Mouse (Mus musculus): ENCODE measurements around the gene Rbm3. TPM values are rescaled to one million over a fixed set of nuclear protein-coding genes. Genes with fewer than 3 reads are reported as not detected.
A peak's percentile ranks its signal among the peaks of the same experiment; 100 is the strongest.

The Rbm3 gene
- 397 and 400 TPM in 2 replicates for polyA plus RNA-seq (2016; fragmentation: Nextera tagmentation; extraction: Ambion mirVana)

- no peaks in the 10 kb centered on the region for H3K9me3 ChIP-seq
- H3K36me3 ChIP-seq = peaks cover 12% of the 10 kb centered on the region
- ATAC-seq (ENCODE audit: low FRiP score, low read depth) = peak; percentile 98
- peaks cover 8% of the 10 kb centered on the region; the same call in 1 of the 2 replicates for H3K4me1 ChIP-seq
- no peaks in the 10 kb centered on the region for H3K27me3 ChIP-seq (replicated peaks)
- H3K27ac ChIP-seq = peak within 1 kb of the TSS; percentile 89
- peak within 1 kb of the TSS; percentile 77 for H3K9ac ChIP-seq
- WGBS = 18% methylated on average over 65 of the region's 65 CpGs
- peak within 1 kb of the TSS; percentile 73 for H3K4me2 ChIP-seq (replicated peaks)
- peak within 1 kb of the TSS; percentile 59 for H3K4me3 ChIP-seq
These were observed at the start of gene Rbm3 for GRCm38 (mm10) chrX:8145153-8145991. Gene Rbm3, minus strand, starts transcription at chrX:8145880.

- 20% methylated on average over 10 of the region's 10 CpGs for WGBS
- Histone ChIP-seq H3K4me2 (replicated peaks) (peak within 1 kb of the TSS; percentile 62), H3K4me3 (peak within 1 kb of the TSS; percentile 50), H3K4me1 (0 out of 2 replicates have a peak, but pooled peaks cover 4% of the 10 kb centered on the region), H3K9ac (peak within 1 kb of the TSS; percentile 52), H3K36me3 (no peaks in the 10 kb centered on the region), H3K27me3 (replicated peaks) (no peaks in the 10 kb centered on the region), H3K27ac (peak within 1 kb of the TSS; percentile 59; the same call in 1 of the 2 replicates), H3K9me3 (no peaks in the 10 kb centered on the region)
- ATAC-seq (ENCODE audit: low FRiP score, low read depth) = peak; percentile 46
These were observed 47.7 kb upstream of the Rbm3 start, which contains the start of gene Ebp for GRCm38 (mm10) chrX:8193419-8193723. Gene Ebp, minus strand, starts transcription at chrX:8193512.

GRCm38 (mm10) chrX:8192640-8193418, 47.1 kb upstream of the Rbm3 start:
- Histone ChIP-seq H3K4me1 (0 out of 2 replicates have a peak, but pooled peaks cover 4% of the 10 kb centered on the region), H3K36me3 (no peaks in the 10 kb centered on the region), H3K27me3 (replicated peaks) (no peaks in the 10 kb centered on the region), H3K27ac (peak overlapping the region; percentile 59; the same call in 1 of the 2 replicates), H3K4me3 (peak overlapping the region; percentile 50), H3K9me3 (no peaks in the 10 kb centered on the region), H3K9ac (peak overlapping the region; percentile 52), H3K4me2 (replicated peaks) (peak overlapping the region; percentile 62)
- WGBS = 12% methylated on average over 38 of the region's 38 CpGs
- ATAC-seq (ENCODE audit: low FRiP score, low read depth) = peak; percentile 98

- H3K4me1 ChIP-seq = 0 out of 2 replicates have a peak, but pooled peaks cover 4% of the 10 kb centered on the region
- no peak for ATAC-seq (ENCODE audit: low FRiP score, low read depth)
- peak overlapping the region; percentile 52 for H3K9ac ChIP-seq
- WGBS = 10% methylated on average over 13 of the region's 13 CpGs
- H3K4me2 ChIP-seq (replicated peaks) = peak overlapping the region; percentile 62
- no peaks in the 10 kb centered on the region for H3K9me3 ChIP-seq
- H3K4me3 ChIP-seq = peak overlapping the region; percentile 50
- H3K36me3 ChIP-seq = no peaks in the 10 kb centered on the region
- peak overlapping the region; percentile 59; the same call in 1 of the 2 replicates for H3K27ac ChIP-seq
- no peaks in the 10 kb centered on the region for H3K27me3 ChIP-seq (replicated peaks)
These were observed 46.5 kb upstream of the Rbm3 start for GRCm38 (mm10) chrX:8192126-8192639.

GRCm38 (mm10) chrX:8182871-8183540, 37.3 kb upstream of the Rbm3 start:
- Histone ChIP-seq H3K9ac (no peak overlapping the region), H3K4me1 (no peaks in the 10 kb centered on the region), H3K4me2 (replicated peaks) (no peak overlapping the region), H3K27me3 (replicated peaks) (no peaks in the 10 kb centered on the region), H3K36me3 (peaks cover 4% of the 10 kb centered on the region; the same call in 1 of the 2 replicates), H3K27ac (no peak overlapping the region), H3K9me3 (no peaks in the 10 kb centered on the region), H3K4me3 (no peak overlapping the region)
- WGBS = 18% methylated on average over 7 of the region's 7 CpGs
- no peak for ATAC-seq (ENCODE audit: low FRiP score, low read depth)

GRCm38 (mm10) chrX:8179646-8180045, 34.0 kb upstream of the Rbm3 start:
- H3K4me2 ChIP-seq (replicated peaks) = no peak overlapping the region
- H3K27me3 ChIP-seq (replicated peaks) = no peaks in the 10 kb centered on the region
- H3K9ac ChIP-seq = no peak overlapping the region
- H3K9me3 ChIP-seq = no peaks in the 10 kb centered on the region
- H3K4me3 ChIP-seq = no peak overlapping the region
- ATAC-seq (ENCODE audit: low FRiP score, low read depth) = no peak
- no peaks in the 10 kb centered on the region for H3K36me3 ChIP-seq
- WGBS = 91% methylated on average over 5 of the region's 5 CpGs
- no peaks in the 10 kb centered on the region for H3K4me1 ChIP-seq
- no peak overlapping the region for H3K27ac ChIP-seq

GRCm38 (mm10) chrX:8178871-8179270, 33.2 kb upstream of the Rbm3 start:
- 96% methylated on average over 2 of the region's 2 CpGs for WGBS
- H3K36me3 ChIP-seq = no peaks in the 10 kb centered on the region

GRCm38 (mm10) chrX:8175504-8176385, 30.1 kb upstream of the Rbm3 start, which contains the start of gene Tbc1d25:
Gene Tbc1d25, minus strand, starts transcription at chrX:8176181.
- WGBS = 11% methylated on average over 55 of the region's 56 CpGs

More at GRCm38 (mm10) chrX:8178871-8179270, 33.2 kb upstream of the Rbm3 start:
- ATAC-seq (ENCODE audit: low FRiP score, low read depth) = no peak
- H3K4me2 ChIP-seq (replicated peaks) = no peak overlapping the region
- no peak overlapping the region for H3K27ac ChIP-seq
- no peaks in the 10 kb centered on the region for H3K27me3 ChIP-seq (replicated peaks)
- H3K9ac ChIP-seq = no peak overlapping the region
- H3K9me3 ChIP-seq = no peaks in the 10 kb centered on the region
- H3K4me3 ChIP-seq = no peak overlapping the region
- H3K4me1 ChIP-seq = no peaks in the 10 kb centered on the region

GRCm38 (mm10) chrX:8175169-8175503, 29.5 kb upstream of the Rbm3 start:
- peak overlapping the region; percentile 48 for H3K9ac ChIP-seq
- no peak overlapping the region for H3K27ac ChIP-seq
- no peaks in the 10 kb centered on the region for H3K4me1 ChIP-seq
- H3K4me3 ChIP-seq = peak overlapping the region; percentile 50
- no peaks in the 10 kb centered on the region for H3K9me3 ChIP-seq
- peak overlapping the region; percentile 55 for H3K4me2 ChIP-seq (replicated peaks)
- H3K27me3 ChIP-seq (replicated peaks) = no peaks in the 10 kb centered on the region
- ATAC-seq (ENCODE audit: low FRiP score, low read depth) = peak; percentile 26; the same call in 1 of the 2 replicates
- 16% methylated on average over 4 of the region's 4 CpGs for WGBS
- H3K36me3 ChIP-seq = no peaks in the 10 kb centered on the region

More at GRCm38 (mm10) chrX:8175504-8176385, 30.1 kb upstream of the Rbm3 start, which contains the start of gene Tbc1d25:
- Histone ChIP-seq H3K4me3 (peak within 1 kb of the TSS; percentile 50), H3K36me3 (no peaks in the 10 kb centered on the region), H3K27me3 (replicated peaks) (no peaks in the 10 kb centered on the region), H3K27ac (no peak within 1 kb of the TSS), H3K9ac (peak within 1 kb of the TSS; percentile 48), H3K4me1 (no peaks in the 10 kb centered on the region), H3K9me3 (no peaks in the 10 kb centered on the region), H3K4me2 (replicated peaks) (peak within 1 kb of the TSS; percentile 55)
- ATAC-seq (ENCODE audit: low FRiP score, low read depth) = peak; percentile 92

- no peak for ATAC-seq (ENCODE audit: low FRiP score, low read depth)
- H3K4me2 ChIP-seq (replicated peaks) = no peak overlapping the region
- no peak overlapping the region for H3K27ac ChIP-seq
- no peak overlapping the region for H3K9ac ChIP-seq
- 0 out of 2 replicates have a peak, but pooled peaks cover 3% of the 10 kb centered on the region for H3K36me3 ChIP-seq
- no peaks in the 10 kb centered on the region for H3K27me3 ChIP-seq (replicated peaks)
- 84% methylated on average over 10 of the region's 10 CpGs for WGBS
- H3K4me1 ChIP-seq = no peaks in the 10 kb centered on the region
- H3K4me3 ChIP-seq = no peak overlapping the region
- H3K9me3 ChIP-seq = no peaks in the 10 kb centered on the region
These were observed 22.3 kb upstream of the Rbm3 start for GRCm38 (mm10) chrX:8167716-8168647.
